In the genomic region with DNA sequence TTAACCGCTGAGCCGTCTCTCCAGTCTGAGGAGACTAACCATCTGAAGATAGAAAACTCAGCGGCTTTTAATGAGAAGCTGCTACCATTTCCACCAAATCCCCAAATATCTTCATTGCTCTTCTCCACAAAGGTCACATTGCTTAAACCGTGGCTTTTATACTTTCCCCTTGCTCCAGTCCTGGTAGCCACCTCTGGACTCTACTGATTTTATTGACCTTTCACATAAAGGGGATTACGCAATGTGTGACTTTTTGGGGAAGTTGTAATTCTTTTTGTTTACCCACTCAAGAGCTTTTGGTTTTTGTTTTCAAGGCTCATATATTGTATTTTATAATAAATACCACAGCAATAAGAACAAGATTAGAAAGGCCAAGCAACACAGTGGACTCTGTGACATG, we compare ENCODE assay signal across 17 mouse cellular contexts. TPM values are rescaled to one million over a fixed set of nuclear protein-coding genes. Genes with fewer than 3 reads are reported as not detected.
"Had no signal": no experiment of that assay in that cellular context is flagged by ENCODE, and none has a peak within 500 bp of the region (broad histone marks: within the 10 kb centered on the region; RNA-seq: fewer than 3 reads in every experiment).

No protein-coding gene starts in this region.

- H3K4me1 ChIP-seq: lung, embryonic 15.5 days; midbrain, embryonic 13.5 days; midbrain, embryonic 15.5 days; neural tube, embryonic 12.5 days; stomach, embryonic 15.5 days had no signal

- H3K27me3 ChIP-seq: lung, embryonic 15.5 days; midbrain, embryonic 13.5 days; midbrain, embryonic 15.5 days; neural tube, embryonic 12.5 days; stomach, embryonic 15.5 days had no signal

- ATAC-seq: midbrain, embryonic 13.5 days; midbrain, embryonic 15.5 days had no signal

- H3K9ac ChIP-seq: lung, embryonic 15.5 days; midbrain, embryonic 13.5 days; midbrain, embryonic 15.5 days; neural tube, embryonic 12.5 days; stomach, embryonic 15.5 days had no signal

- DNase-seq: lung, adult 2 months; lung, postnatal 14 days; lung, postnatal 36 days; right cerebral cortex, postnatal 14 days; thymus, adult 18-20 months; thymus, postnatal 36 days had no signal

- H3K4me3 ChIP-seq: lung, embryonic 15.5 days; megakaryocyte, embryonic 14.5 days; midbrain, embryonic 13.5 days; midbrain, embryonic 15.5 days; neural tube, embryonic 12.5 days; stomach, embryonic 15.5 days had no signal

- H3K36me3 ChIP-seq: lung, embryonic 15.5 days; midbrain, embryonic 13.5 days; midbrain, embryonic 15.5 days; neural tube, embryonic 12.5 days; stomach, embryonic 15.5 days had no signal

- H3K9me3 ChIP-seq: lung, embryonic 15.5 days; megakaryocyte, embryonic 14.5 days; midbrain, embryonic 13.5 days; midbrain, embryonic 15.5 days; neural tube, embryonic 12.5 days; stomach, embryonic 15.5 days had no signal

- H3K4me2 ChIP-seq: lung, embryonic 15.5 days; midbrain, embryonic 11.5 days; midbrain, embryonic 13.5 days; midbrain, embryonic 15.5 days; neural tube, embryonic 12.5 days; stomach, embryonic 15.5 days had no signal

- H3K27ac ChIP-seq: lung, embryonic 15.5 days; macrophage; midbrain, embryonic 13.5 days; midbrain, embryonic 15.5 days; neural tube, embryonic 12.5 days; stomach, embryonic 15.5 days had no signal

RNA-seq across cellular contexts. Expression of a gene that starts 4.8 kb away (rescaled TPM):
- polyA plus RNA-seq: macrophage; midbrain, embryonic 13.5 days; midbrain, embryonic 15.5 days; midbrain, postnatal 0 days; neural tube, embryonic 12.5 days; neural tube, embryonic 14.5 days had no signal

RNA-seq across cellular contexts. Expression of a gene that starts 34.2 kb away (rescaled TPM):
- polyA plus RNA-seq: macrophage; stomach, embryonic 15.5 days had no signal

RNA-seq across cellular contexts. Expression of a gene that starts 39.6 kb away (rescaled TPM):
- polyA plus RNA-seq: liver, embryonic 16.5 days; lung, embryonic 15.5 days; macrophage; midbrain, embryonic 11.5 days; midbrain, embryonic 13.5 days; midbrain, embryonic 15.5 days; midbrain, postnatal 0 days; neural tube, embryonic 12.5 days; stomach, embryonic 15.5 days had no signal
